Mouse (Mus musculus) heart, embryonic 14.5 days (tissue): ENCODE data around the gene Kdelr1. TPM values are rescaled to one million over a fixed set of nuclear protein-coding genes. Genes with fewer than 3 reads are reported as not detected.

ENCODE experiments used
- ATAC-seq: fragments of 200-750 bp; cut with Nextera tagmentation; 2 replicates; pipeline ENCODE4 v1.8.0; 2017; ENCODE audit warnings: low read depth, moderate TSS enrichment; ENCODE audit not compliant: insufficient number of reproducible peaks, insufficient read depth, low FRiP score
- H3K27ac ChIP-seq, 2 experiments: fragments of 200-500 bp in 1 of 2; fragments of 300-500 bp in 1 of 2; sonication (generic) in 1 of 2; replicated peaks in 1 of 2; 2 replicates each; pipeline ENCODE4 v1.5.1; 2012 to 2014; ENCODE audit warnings: low read depth in 2 of 2, low read length in 2 of 2, control low read depth in 1 of 2, mild to moderate bottlenecking in 1 of 2, mixed read lengths in 1 of 2; ENCODE audit not compliant: control insufficient read depth in 1 of 2, insufficient read depth in 1 of 2
- H3K27me3 ChIP-seq: fragments of 300-500 bp; sonication (generic); 2 replicates; pipeline ENCODE4 v1.6.1; 2014; ENCODE audit warnings: mild to moderate bottlenecking, low read length, control low read depth; ENCODE audit not compliant: control insufficient read depth, insufficient read depth
- H3K36me3 ChIP-seq: fragments of 300-500 bp; sonication (generic); 2 replicates; pipeline ENCODE4 v1.6.1; 2014; ENCODE audit warnings: mild to moderate bottlenecking, control low read depth, low read length, mixed read lengths; ENCODE audit not compliant: control insufficient read depth, insufficient read depth
- H3K4me1 ChIP-seq, 2 experiments: fragments of 200-500 bp in 1 of 2; fragments of 300-500 bp in 1 of 2; sonication (generic) in 1 of 2; 2 replicates each; pipeline ENCODE4 v1.6.1; 2012 to 2014; ENCODE audit warnings: low read length in 2 of 2, control low read depth in 1 of 2, mixed read lengths in 1 of 2; ENCODE audit not compliant: control insufficient read depth in 2 of 2, insufficient read depth in 2 of 2
- H3K4me2 ChIP-seq: fragments of 300-500 bp; sonication (generic); 2 replicates; pipeline ENCODE4 v1.6.1; 2014; ENCODE audit warnings: mild to moderate bottlenecking, low read length
- H3K4me3 ChIP-seq, 2 experiments: fragments of 200-500 bp in 1 of 2; fragments of 300-500 bp in 1 of 2; sonication (generic) in 1 of 2; 2 replicates each; pipeline ENCODE4 v1.5.1; 2012 to 2014; ENCODE audit warnings: low read length in 2 of 2, mild to moderate bottlenecking in 2 of 2, control low read depth in 1 of 2, low read depth in 1 of 2, moderate library complexity in 1 of 2; ENCODE audit not compliant: control insufficient read depth in 1 of 2, insufficient read depth in 1 of 2
- H3K9ac ChIP-seq: fragments of 300-500 bp; sonication (generic); 2 replicates; pipeline ENCODE4 v1.6.1; 2014; ENCODE audit warnings: mild to moderate bottlenecking, low read length
- H3K9me3 ChIP-seq: fragments of 300-500 bp; sonication (generic); 2 replicates; pipeline ENCODE4 v1.6.1; 2016; ENCODE audit warnings: low read length, control low read depth; ENCODE audit not compliant: control insufficient read depth
- WGBS: fragments of 180-500 bp; shearing (Covaris S2); extraction: QIAGEN DNeasy Blood & Tissue Kit; methylation state at CpG from one replicate; pipeline ENCODE4 v1.1.7; 2014; 5-methylcytosine and 5-hydroxymethylcytosine counted together
- polyA plus RNA-seq: library from polyadenylated mRNA; unstranded; fragments of >200 nt; fragmentation: Nextera tagmentation; extraction: Ambion mirVana; gene quantifications from 2 replicates; pipeline ENCODE4 v1.2.1, GENCODE M21; 2014

Kdelr1 gene
- polyA plus RNA-seq, 1 experiment from 2014 or later, result 125 TPM

- no peak for ATAC-seq
- Histone ChIP-seq H3K36me3 (peaks cover 34% of the 10 kb centered on the region), H3K27ac (no peak overlapping the region), H3K4me3 (no peak overlapping the region), H3K4me1 (no peaks in the 10 kb centered on the region), H3K9ac (no peak overlapping the region), H3K9me3 (no peaks in the 10 kb centered on the region), H3K4me2 (no peak overlapping the region), H3K27me3 (no peaks in the 10 kb centered on the region)
These were observed 35.8 kb downstream of the Kdelr1 start for GRCm38 (mm10) chr7:45908384-45908783.

GRCm38 (mm10) chr7:45909145-45909544, 36.6 kb downstream of the Kdelr1 start:
- 90% methylated on average over 16 of the region's 16 CpGs for WGBS
- ATAC-seq, result no peak
- no peaks in the 10 kb centered on the region for H3K27me3 ChIP-seq

DNA sequence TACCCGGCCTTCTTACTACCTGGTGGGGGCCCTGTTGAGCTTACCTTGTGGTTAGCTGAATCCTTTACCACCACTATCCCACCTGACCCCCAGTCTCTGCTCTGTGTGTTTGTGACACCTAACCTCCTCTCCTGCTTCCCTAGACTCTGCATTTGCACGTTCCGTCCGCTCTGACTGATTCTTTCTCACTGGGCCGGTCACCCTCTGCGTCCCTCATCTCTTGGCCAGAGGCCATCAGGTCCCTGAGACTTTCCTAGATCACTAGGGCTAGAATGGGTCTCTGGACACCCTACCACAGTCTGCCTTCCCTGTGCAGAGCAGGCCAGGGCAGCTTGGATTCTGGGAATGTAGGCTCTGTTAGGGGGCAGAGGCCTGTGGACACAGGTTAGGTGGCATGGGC, 41.5 kb downstream of the Kdelr1 start:
- ATAC-seq, result no peak
- Histone ChIP-seq H3K4me3 (no peak overlapping the region), H3K9me3 (no peaks in the 10 kb centered on the region), H3K27ac (no peak overlapping the region), H3K27me3 (no peaks in the 10 kb centered on the region), H3K4me2 (no peak overlapping the region), H3K4me1 (peaks cover 14 to 19% of the 10 kb centered on the region in 2 experiments), H3K9ac (no peak overlapping the region), H3K36me3 (peaks cover 25% of the 10 kb centered on the region)
- WGBS, result 83% methylated on average over 6 of the region's 6 CpGs

More at GRCm38 (mm10) chr7:45909145-45909544, 36.6 kb downstream of the Kdelr1 start:
- Histone ChIP-seq H3K4me3 (no peak overlapping the region), H3K9me3 (no peaks in the 10 kb centered on the region), H3K36me3 (peaks cover 40% of the 10 kb centered on the region), H3K4me1 (no peaks in the 10 kb centered on the region), H3K4me2 (no peak overlapping the region), H3K9ac (no peak overlapping the region), H3K27ac (no peak overlapping the region)

DNA sequence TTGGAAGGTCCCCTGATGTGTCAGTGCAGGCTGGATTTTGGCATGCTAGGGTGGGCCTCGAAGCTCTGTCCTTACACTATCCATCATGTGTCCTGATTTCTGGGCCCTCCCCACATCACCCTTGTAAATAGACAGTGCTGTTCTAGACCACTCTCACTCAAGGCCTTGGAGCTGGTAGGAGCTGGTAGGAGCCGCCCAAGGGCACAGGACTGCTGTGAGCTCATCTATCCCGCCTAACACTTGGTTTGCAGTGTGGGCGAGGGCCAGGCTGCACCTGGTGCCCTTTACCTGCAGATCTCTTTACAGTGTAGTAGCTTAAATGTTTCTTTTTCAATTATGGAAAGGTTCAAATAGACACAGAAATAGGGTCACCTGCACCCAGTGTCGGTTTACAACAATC, 42.4 kb downstream of the Kdelr1 start:
- H3K4me1 ChIP-seq, result peaks cover 14 to 19% of the 10 kb centered on the region in 2 experiments
- H3K4me3 ChIP-seq, result no peak overlapping the region
- H3K27ac ChIP-seq, result no peak overlapping the region
- H3K27me3 ChIP-seq, result no peaks in the 10 kb centered on the region
- no peak overlapping the region for H3K4me2 ChIP-seq
- peaks cover 19% of the 10 kb centered on the region for H3K36me3 ChIP-seq
- no peak for ATAC-seq
- no peak overlapping the region for H3K9ac ChIP-seq
- H3K9me3 ChIP-seq, result no peaks in the 10 kb centered on the region
- WGBS, result 89% methylated on average over 5 of the region's 5 CpGs

DNA sequence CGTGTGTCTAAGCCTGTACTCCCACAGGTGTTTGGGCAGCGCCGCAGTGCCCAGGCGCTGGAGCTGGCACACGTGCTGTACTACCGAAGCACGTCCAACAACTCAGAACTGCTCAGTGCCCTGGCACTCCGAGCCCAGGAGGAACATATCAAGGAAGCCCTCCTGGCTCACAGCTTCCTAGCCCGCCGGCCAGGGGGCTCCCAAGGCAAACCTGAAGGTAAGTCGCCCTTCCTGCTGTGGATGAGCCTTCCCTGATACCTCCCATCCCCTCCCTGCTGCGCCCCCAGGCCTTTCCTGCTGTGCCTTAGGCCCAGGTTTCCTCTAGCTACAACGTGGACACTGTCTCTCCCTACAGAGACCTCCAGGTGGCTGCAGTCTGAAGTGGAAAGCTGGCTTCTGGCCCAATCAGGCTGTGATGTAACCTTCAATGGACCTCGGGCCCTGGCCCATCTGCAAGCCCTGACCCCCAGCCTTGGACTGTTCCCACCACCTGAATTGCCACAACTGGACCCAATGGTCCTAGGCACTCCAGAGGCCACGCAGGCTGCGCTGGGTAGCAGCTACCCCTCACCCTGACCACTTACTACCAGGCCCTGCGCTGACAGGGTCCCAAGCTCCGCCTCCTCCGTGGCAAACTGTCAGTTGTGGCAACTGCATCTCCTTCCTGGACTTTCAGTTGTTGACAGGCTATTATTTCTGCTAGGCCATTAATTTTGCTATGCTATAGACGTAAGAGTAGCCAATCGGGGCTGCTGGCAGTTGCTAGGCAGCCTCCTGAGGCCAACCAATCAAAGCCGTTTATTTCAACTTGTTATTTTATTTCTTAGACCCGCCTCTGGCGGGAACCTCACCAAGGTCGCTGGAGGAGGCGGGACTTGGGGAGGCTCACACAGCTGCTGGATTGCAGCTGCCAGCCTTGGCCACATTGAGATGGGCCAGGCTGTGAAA, 43.8 kb downstream of the Kdelr1 start:
- peak overlapping the region; percentile 61 for H3K4me2 ChIP-seq
- H3K27ac ChIP-seq, result peak overlapping the region; percentile 31 to 34
- H3K9me3 ChIP-seq, result no peaks in the 10 kb centered on the region
- 38% methylated on average over 26 of the region's 26 CpGs for WGBS
- ATAC-seq, result peak; percentile 60
- peaks cover 14% of the 10 kb centered on the region for H3K36me3 ChIP-seq
- peaks cover 15 to 19% of the 10 kb centered on the region in 2 experiments for H3K4me1 ChIP-seq
- no peaks in the 10 kb centered on the region for H3K27me3 ChIP-seq
- peak overlapping the region; percentile 66 for H3K9ac ChIP-seq
- peak overlapping the region; percentile 34 for H3K4me3 ChIP-seq

GRCm38 (mm10) chr7:45917004-45917704, 44.6 kb downstream of the Kdelr1 start:
- peak overlapping the region; percentile 61 for H3K4me2 ChIP-seq

DNA sequence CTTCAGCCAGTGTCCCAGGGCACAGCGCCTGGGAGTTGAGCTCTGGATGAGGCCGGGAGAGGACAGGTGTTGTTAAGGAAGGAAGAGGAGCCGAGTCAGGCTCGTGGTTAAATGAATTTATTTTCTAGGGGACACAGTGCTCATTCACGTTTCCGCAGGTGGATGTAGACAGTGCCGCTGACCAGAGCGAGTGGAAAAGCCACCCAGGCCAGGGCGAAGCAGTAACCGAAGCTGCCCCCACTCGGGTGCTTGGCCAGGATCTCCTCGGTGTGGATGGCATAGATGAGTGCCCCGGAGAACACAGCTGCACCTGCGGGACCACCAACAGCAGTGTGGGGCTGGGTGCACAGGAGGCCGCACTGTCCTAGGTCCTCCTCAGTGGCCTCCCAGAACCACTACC, 45.4 kb downstream of the Kdelr1 start:
- Histone ChIP-seq H3K4me2 (no peak overlapping the region), H3K36me3 (peaks cover 14% of the 10 kb centered on the region)
- WGBS, result 84% methylated on average over 15 of the region's 15 CpGs

More at GRCm38 (mm10) chr7:45917004-45917704, 44.6 kb downstream of the Kdelr1 start:
- Histone ChIP-seq H3K9me3 (no peaks in the 10 kb centered on the region), H3K4me3 (peak overlapping the region in 1 of 2 experiments; percentile 34; a peak in 1 of 4 replicates), H3K9ac (peak overlapping the region; percentile 66), H3K27ac (peak overlapping the region; percentile 24 to 34; a peak in 3 of 4 replicates), H3K36me3 (peaks cover 14% of the 10 kb centered on the region), H3K27me3 (no peaks in the 10 kb centered on the region), H3K4me1 (peaks cover 17 to 21% of the 10 kb centered on the region in 2 experiments)
- no peak for ATAC-seq
- WGBS, result 35% methylated on average over 13 of the region's 13 CpGs

More for the DNA sequence above, 45.4 kb downstream of the Kdelr1 start:
- Histone ChIP-seq H3K27me3 (no peaks in the 10 kb centered on the region), H3K9ac (no peak overlapping the region), H3K4me3 (no peak overlapping the region), H3K9me3 (no peaks in the 10 kb centered on the region), H3K4me1 (peaks cover 23 to 28% of the 10 kb centered on the region in 2 experiments), H3K27ac (no peak overlapping the region)
- no peak for ATAC-seq
